Mouse (Mus musculus): ENCODE data around the gene Tnr. TPM values are rescaled to one million over a fixed set of nuclear protein-coding genes. Genes with fewer than 3 reads are reported as not detected.

The Tnr gene
- total RNA-seq, 2 experiments from 2014 or later: 157 to 159 TPM

- Histone ChIP-seq H3K4me3 (no peak overlapping the region), H3K27ac (peak overlapping the region; percentile 80)
- no peak for TF ChIP-seq CTCF (conservative IDR thresholded peaks at IDR 0.05)
- no peak for DNase-seq (ENCODE audit: low spot score in 2 of 2)
Observed at GRCm38 (mm10) chr1:159704925-159705324, 181.4 kb downstream of the Tnr start.

GRCm38 (mm10) chr1:159716301-159716700, 192.7 kb downstream of the Tnr start:
- H3K4me3 ChIP-seq: no peak overlapping the region
- no peak for TF ChIP-seq CTCF (conservative IDR thresholded peaks at IDR 0.05)
- H3K27ac ChIP-seq: peak overlapping the region; percentile 67
- no peak for DNase-seq (ENCODE audit: low spot score in 2 of 2)

- peak; percentile 78 to 90 for DNase-seq (ENCODE audit: low spot score in 2 of 2)
- TF ChIP-seq CTCF (conservative IDR thresholded peaks at IDR 0.05): no peak
- Histone ChIP-seq H3K27ac (peak overlapping the region; percentile 67), H3K4me3 (no peak overlapping the region)
Observed at GRCm38 (mm10) chr1:159717016-159717415, 193.4 kb downstream of the Tnr start.

GRCm38 (mm10) chr1:159723733-159724132, 200.2 kb downstream of the Tnr start:
- TF ChIP-seq CTCF (conservative IDR thresholded peaks at IDR 0.05): no peak
- H3K27ac ChIP-seq: no peak overlapping the region

GRCm38 (mm10) chr1:159729270-159729669, 205.7 kb downstream of the Tnr start:
- Histone ChIP-seq H3K4me3 (no peak overlapping the region), H3K27ac (no peak overlapping the region)
- no peak for DNase-seq (ENCODE audit: low spot score in 2 of 2)
- no peak for TF ChIP-seq CTCF (conservative IDR thresholded peaks at IDR 0.05)

More at GRCm38 (mm10) chr1:159723733-159724132, 200.2 kb downstream of the Tnr start:
- no peak overlapping the region for H3K4me3 ChIP-seq
- DNase-seq (ENCODE audit: low spot score in 2 of 2): no peak

GRCm38 (mm10) chr1:159730826-159731225, 207.3 kb downstream of the Tnr start:
- H3K27ac ChIP-seq: peak overlapping the region; percentile 46
- no peak for TF ChIP-seq CTCF (conservative IDR thresholded peaks at IDR 0.05)
- H3K4me3 ChIP-seq: no peak overlapping the region
- no peak for DNase-seq (ENCODE audit: low spot score in 2 of 2)

- TF ChIP-seq CTCF (conservative IDR thresholded peaks at IDR 0.05): no peak
- Histone ChIP-seq H3K4me3 (no peak overlapping the region), H3K27ac (no peak overlapping the region)
Observed at GRCm38 (mm10) chr1:159735099-159735498, 211.5 kb downstream of the Tnr start.

GRCm38 (mm10) chr1:159739478-159739877, 215.9 kb downstream of the Tnr start:
- Histone ChIP-seq H3K4me3 (no peak overlapping the region), H3K27ac (peak overlapping the region; percentile 81)
- DNase-seq (ENCODE audit: low spot score in 2 of 2): peak; percentile 53 to 73
- no peak for TF ChIP-seq CTCF (conservative IDR thresholded peaks at IDR 0.05)

More at GRCm38 (mm10) chr1:159735099-159735498, 211.5 kb downstream of the Tnr start:
- DNase-seq (ENCODE audit: low spot score in 2 of 2): no peak

- no peak for DNase-seq (ENCODE audit: low spot score in 2 of 2)
- peak overlapping the region; percentile 81 for H3K27ac ChIP-seq
- TF ChIP-seq CTCF (conservative IDR thresholded peaks at IDR 0.05): no peak
- no peak overlapping the region for H3K4me3 ChIP-seq
Observed at GRCm38 (mm10) chr1:159741237-159742002, 217.9 kb downstream of the Tnr start.

- Histone ChIP-seq H3K4me3 (no peak overlapping the region), H3K27ac (peak overlapping the region; percentile 81)
- TF ChIP-seq CTCF (conservative IDR thresholded peaks at IDR 0.05): no peak
- no peak for DNase-seq (ENCODE audit: low spot score in 2 of 2)
Observed at GRCm38 (mm10) chr1:159742003-159742274, 218.4 kb downstream of the Tnr start.

- peak overlapping the region; percentile 64 for H3K27ac ChIP-seq
- no peak for DNase-seq (ENCODE audit: low spot score in 2 of 2)
- no peak for TF ChIP-seq CTCF (conservative IDR thresholded peaks at IDR 0.05)
- no peak overlapping the region for H3K4me3 ChIP-seq
Observed at GRCm38 (mm10) chr1:159743744-159744253, 220.2 kb downstream of the Tnr start.

GRCm38 (mm10) chr1:159745311-159745710, 221.7 kb downstream of the Tnr start:
- Histone ChIP-seq H3K4me3 (no peak overlapping the region), H3K27ac (peak overlapping the region; percentile 64; the same call in 1 of the 2 replicates)
- TF ChIP-seq CTCF (conservative IDR thresholded peaks at IDR 0.05): no peak
- DNase-seq (ENCODE audit: low spot score in 2 of 2): no peak

GRCm38 (mm10) chr1:159747969-159748368, 224.4 kb downstream of the Tnr start:
- TF ChIP-seq CTCF (conservative IDR thresholded peaks at IDR 0.05): no peak
- no peak for DNase-seq (ENCODE audit: low spot score in 2 of 2)
- no peak overlapping the region for H3K4me3 ChIP-seq
- H3K27ac ChIP-seq: no peak overlapping the region

GRCm38 (mm10) chr1:159750411-159750810, 226.8 kb downstream of the Tnr start:
- TF ChIP-seq CTCF (conservative IDR thresholded peaks at IDR 0.05): no peak
- Histone ChIP-seq H3K27ac (no peak overlapping the region), H3K4me3 (no peak overlapping the region)
- no peak for DNase-seq (ENCODE audit: low spot score in 2 of 2)

All from layer of hippocampus, adult 2 months (tissue).